In genomic region chr11:96323154-96323553, GRCm38 (mm10) we compare ENCODE assay signal across 15 mouse cellular contexts. TPM values are rescaled to one million over a fixed set of nuclear protein-coding genes. Genes with fewer than 3 reads are reported as not detected.
A peak's percentile ranks its signal among the peaks of the same experiment; 100 is the strongest.
DNase-seq lines count a peak whose midpoint lies in the region; ATAC-seq and TF ChIP-seq lines count a peak whose summit lies in the region.
"Had no signal": no experiment of that assay in that cellular context is flagged by ENCODE, and none has a peak within 500 bp of the region (broad histone marks: within the 10 kb centered on the region; RNA-seq: fewer than 3 reads in every experiment).

TSS of gene Hoxb3 (plus strand) at chr11:96323326.

- H3K36me3 ChIP-seq in kidney, postnatal 0 days (ENCODE audit: insufficient read depth, low read length): peaks cover 13% of the 10 kb centered on the region; the same call in 1 of the 2 replicates
- H3K36me3 ChIP-seq in limb, embryonic 10.5 days: no peaks in the 10 kb centered on the region
- H3K36me3 ChIP-seq: forebrain, embryonic 10.5 days; midbrain, embryonic 13.5 days had no signal

- peak within 1 kb of the TSS; percentile 22 for H3K4me3 ChIP-seq in kidney, postnatal 0 days (replicated peaks; ENCODE audit: low read depth, low read length)
- peak within 1 kb of the TSS; percentile 6; the same call in 1 of the 2 replicates for H3K4me3 ChIP-seq in embryonic fibroblast, embryonic 13.5 days (ENCODE audit: insufficient read depth, low read length)
- peak within 1 kb of the TSS; percentile 13 for H3K4me3 ChIP-seq in limb, embryonic 10.5 days
- H3K4me3 ChIP-seq: forebrain, embryonic 10.5 days; left cerebral cortex, adult 2 months; midbrain, embryonic 13.5 days had no signal

- peak within 1 kb of the TSS; percentile 88 for H3K9ac ChIP-seq in kidney, postnatal 0 days (ENCODE audit: low read depth, low read length)
- H3K9ac ChIP-seq: liver, embryonic 14.5 days; midbrain, embryonic 13.5 days had no signal

- H3K4me1 ChIP-seq in kidney, postnatal 0 days (replicated peaks; ENCODE audit: insufficient read depth, low read length): peaks cover 50% of the 10 kb centered on the region
- H3K4me1 ChIP-seq in embryonic fibroblast, embryonic 13.5 days (ENCODE audit: control insufficient read depth, insufficient read depth, low read length): no peaks in the 10 kb centered on the region
- peaks cover 98% of the 10 kb centered on the region for H3K4me1 ChIP-seq in limb, embryonic 10.5 days

- no peak for ATAC-seq in kidney, postnatal 0 days (replicated peaks; ENCODE audit: low FRiP score, low read depth)
- ATAC-seq: CD4-positive, CD25-positive, alpha-beta regulatory T cell, adult 4 months; midbrain, embryonic 13.5 days had no signal

- WGBS in kidney, postnatal 0 days: 24% methylated on average over 10 of the region's 10 CpGs
- WGBS in limb, embryonic 10.5 days: 5% methylated on average over 10 of the region's 10 CpGs

- peak within 1 kb of the TSS; percentile 96 for H3K4me2 ChIP-seq in kidney, postnatal 0 days (ENCODE audit: low read length)
- H3K4me2 ChIP-seq: midbrain, embryonic 13.5 days had no signal

- no peak for DNase-seq in kidney, postnatal 0 days (ENCODE audit: low spot score)
- no peak for DNase-seq in kidney, adult 9 months
- no peak for DNase-seq in adrenal gland, postnatal 10 days
- no peak for DNase-seq in limb, embryonic 10.5 days (ENCODE audit: low spot score)
- DNase-seq in right cerebral cortex, postnatal 4 days: no peak
- DNase-seq in thymus, postnatal 25 days: no peak
- DNase-seq in ovary, postnatal 14 days (ENCODE audit: low spot score): no peak
- DNase-seq: heart, adult 11 months; kidney, adult 8-10 months had no signal

- TF ChIP-seq POLR2A in embryonic fibroblast, embryonic 13.5 days (IDR thresholded peaks at IDR 0.05; ENCODE audit: low read depth, low read length): no peak

- H3K9me3 ChIP-seq in kidney, postnatal 0 days (replicated peaks; ENCODE audit: low read length): no peaks in the 10 kb centered on the region
- H3K9me3 ChIP-seq in limb, embryonic 10.5 days (replicated peaks): no peaks in the 10 kb centered on the region
- H3K9me3 ChIP-seq: forebrain, embryonic 10.5 days; midbrain, embryonic 13.5 days had no signal

- H3K27me3 ChIP-seq in kidney, postnatal 0 days (ENCODE audit: insufficient read depth, low read length): no peaks in the 10 kb centered on the region
- H3K27me3 ChIP-seq in limb, embryonic 10.5 days (ENCODE audit: low read depth, poor library complexity, severe bottlenecking): peaks cover 96% of the 10 kb centered on the region

- TF ChIP-seq CTCF in kidney, postnatal 0 days (IDR thresholded peaks at IDR 0.05; ENCODE audit: low read depth): no peak
- no peak for TF ChIP-seq CTCF in embryonic fibroblast, embryonic 13.5 days (IDR thresholded peaks at IDR 0.05; ENCODE audit: borderline replicate concordance, insufficient read depth, low read length)

- peak within 1 kb of the TSS; percentile 99 for H3K27ac ChIP-seq in kidney, postnatal 0 days
- peak within 1 kb of the TSS; percentile 70 for H3K27ac ChIP-seq in embryonic fibroblast, embryonic 13.5 days (ENCODE audit: insufficient read depth, low read length)
- peak within 1 kb of the TSS; percentile 85 for H3K27ac ChIP-seq in limb, embryonic 10.5 days
- H3K27ac ChIP-seq: forebrain, embryonic 10.5 days; left cerebral cortex, adult 2 months; liver, embryonic 14.5 days; midbrain, embryonic 13.5 days had no signal

RNA-seq across cellular contexts. Expression of gene Hoxb3, which starts in this region (rescaled TPM):
- polyA plus RNA-seq in kidney, postnatal 0 days (2015; fragmentation: Nextera tagmentation; extraction: Ambion mirVana): 3.9 and 4.2 TPM in 2 replicates
- 10 to 100 TPM; 13.7 to 24.8 TPM for total RNA-seq in adrenal gland, postnatal 10 days (2021)
- polyA plus RNA-seq in embryonic fibroblast, embryonic 13.5 days (2011; ENCODE audit: insufficient read length, low read depth, missing spikeins): 19.1 and 21.9 TPM in 2 replicates
- 0.76 and 1.0 TPM in 2 replicates for polyA plus RNA-seq in limb, embryonic 10.5 days (2016; fragmentation: Nextera tagmentation; extraction: Ambion mirVana)
- total RNA-seq: left cerebral cortex, adult 2 months had no signal
- polyA plus RNA-seq: forebrain, embryonic 10.5 days had no signal
